Mouse (Mus musculus): ENCODE results near the gene Ccdc9.

- TF ChIP-seq CTCF (IDR thresholded peaks at IDR 0.05; ENCODE audit: low read depth, low read length) (no peak), POLR2A (IDR thresholded peaks at IDR 0.05; ENCODE audit: extremely low read depth, insufficient read depth, low read length) (no peak)
These were observed 27.7 kb upstream of the Ccdc9 start for GRCm38 (mm10) chr7:16314221-16314775.

Data from liver, adult 2 months (tissue).